Mouse (Mus musculus) urinary bladder, postnatal 4 days (tissue): ENCODE data around the gene Smad5.

Experiments
- DNase-seq, 2 experiments: peaks; one replicate each; pipeline ENCODE4 v3.0.0; 2021 to 2022; ENCODE audit warnings: low spot score in 2 of 2

Smad5 gene

DNA sequence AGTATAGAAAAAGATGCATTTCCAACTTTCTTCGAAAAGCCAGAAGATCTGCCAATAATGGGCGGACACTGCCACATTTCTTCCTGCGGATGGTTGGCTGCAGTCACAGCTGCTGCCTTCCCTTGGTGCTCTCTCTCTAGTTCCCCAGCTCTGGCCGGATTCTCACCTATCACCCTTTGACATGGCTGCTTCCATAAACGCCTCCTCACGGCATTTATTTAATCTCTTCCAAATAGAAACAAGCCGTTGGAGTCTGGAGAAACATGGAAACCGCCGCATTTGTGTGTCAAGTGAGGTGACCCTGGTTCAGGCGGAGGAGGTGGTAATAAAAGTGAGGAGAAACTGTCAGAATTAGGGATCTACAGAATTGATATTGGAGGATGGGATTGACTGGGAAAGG lies 886 bp upstream of the Smad5 start:
- no peak for DNase-seq

DNA sequence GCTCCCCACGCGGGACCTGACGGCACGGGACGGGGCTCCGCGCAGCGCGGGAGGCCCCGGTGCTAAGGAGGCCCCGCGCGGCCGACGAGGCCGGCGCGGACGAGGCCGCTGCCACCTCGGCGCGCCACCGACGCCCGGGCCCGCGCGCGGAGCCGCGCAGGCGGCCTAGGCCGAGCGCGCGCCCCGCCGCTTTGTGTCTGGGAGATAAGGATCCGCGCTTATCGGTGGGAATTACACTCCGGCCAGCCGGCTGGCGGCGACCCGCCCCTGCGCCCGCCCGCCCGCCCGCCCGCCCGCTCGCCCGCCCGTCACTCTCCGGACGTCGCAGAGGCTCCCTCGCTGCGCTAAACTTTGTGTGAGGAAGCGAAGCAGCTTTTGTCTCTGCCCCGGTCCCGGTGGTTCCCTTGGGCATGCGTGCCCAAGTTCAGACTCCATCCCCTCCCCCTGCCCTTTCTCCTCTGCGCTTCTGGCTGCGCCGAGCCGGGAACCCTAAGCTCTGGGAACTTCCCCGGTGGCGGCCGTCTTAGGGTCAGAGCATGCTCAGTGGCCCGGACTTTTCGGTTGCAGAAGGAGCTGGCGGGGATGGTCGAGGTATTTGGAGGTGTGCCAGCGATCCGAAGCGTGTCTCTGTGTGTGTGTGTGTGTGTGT lies 536 bp downstream of the Smad5 start:
- DNase-seq = peak; percentile 63 to 76

DNA sequence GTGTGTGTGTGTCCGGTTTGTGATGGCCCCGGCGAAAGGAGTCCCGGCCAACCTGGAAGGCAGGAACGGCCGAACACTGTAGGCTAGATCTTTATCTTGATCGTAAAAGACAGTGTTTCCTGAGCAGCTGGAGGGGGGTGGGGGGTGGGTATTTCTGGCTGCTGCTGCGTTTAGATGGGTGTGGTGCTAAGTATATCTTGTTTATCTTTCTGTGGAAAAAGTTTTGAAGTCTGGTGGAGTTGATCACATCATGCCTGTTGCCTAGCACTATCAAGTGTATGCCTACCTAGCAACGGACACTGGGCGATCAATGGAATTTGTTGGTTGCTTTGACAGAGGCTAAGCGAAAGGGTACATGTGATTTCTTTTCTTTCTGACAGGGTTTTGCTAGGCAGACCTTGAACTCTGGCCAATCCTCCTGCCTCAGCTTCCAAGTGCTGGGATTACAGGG lies 1.1 kb downstream of the Smad5 start:
- no peak for DNase-seq

DNA sequence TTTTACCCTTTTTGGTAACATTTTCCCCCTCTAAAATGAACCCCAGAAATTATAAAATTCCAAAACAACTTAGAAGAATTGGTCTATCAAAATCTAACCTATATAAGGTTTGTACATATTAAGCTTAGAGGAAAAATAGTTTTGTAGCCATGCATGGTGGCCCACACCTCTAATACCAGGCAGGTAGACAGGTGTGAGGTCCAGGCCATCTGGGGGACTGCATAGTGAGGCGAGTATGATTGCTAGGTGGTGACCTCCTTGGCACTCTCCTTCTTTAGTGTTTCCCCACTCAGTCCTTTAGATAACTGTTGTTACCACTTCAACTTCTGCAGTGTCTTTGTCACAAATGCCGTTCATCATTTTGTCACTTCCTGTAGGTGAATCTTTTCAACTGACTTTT lies 1.8 kb downstream of the Smad5 start:
- DNase-seq = no peak

DNA sequence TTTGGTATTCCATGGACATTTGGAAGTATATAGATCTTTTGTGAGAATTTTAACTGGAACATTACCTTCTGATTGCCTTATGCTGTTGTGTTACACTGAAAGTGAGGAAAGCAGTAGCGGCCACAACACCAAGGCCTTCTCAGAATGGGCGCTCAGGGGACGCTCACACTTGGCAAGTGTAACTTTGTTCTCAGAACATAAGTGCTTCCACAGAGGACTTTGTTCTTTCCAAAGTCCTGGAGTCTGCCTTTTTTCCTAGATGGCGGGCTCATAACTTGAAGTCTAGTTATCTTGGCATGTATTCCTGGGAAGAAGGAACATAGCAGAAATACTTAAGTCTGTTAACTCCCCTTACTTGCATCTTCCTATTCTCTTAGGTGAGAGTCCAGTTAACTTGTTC lies 4.3 kb downstream of the Smad5 start:
- DNase-seq = peak in 1 of 2 experiments; percentile 50

DNA sequence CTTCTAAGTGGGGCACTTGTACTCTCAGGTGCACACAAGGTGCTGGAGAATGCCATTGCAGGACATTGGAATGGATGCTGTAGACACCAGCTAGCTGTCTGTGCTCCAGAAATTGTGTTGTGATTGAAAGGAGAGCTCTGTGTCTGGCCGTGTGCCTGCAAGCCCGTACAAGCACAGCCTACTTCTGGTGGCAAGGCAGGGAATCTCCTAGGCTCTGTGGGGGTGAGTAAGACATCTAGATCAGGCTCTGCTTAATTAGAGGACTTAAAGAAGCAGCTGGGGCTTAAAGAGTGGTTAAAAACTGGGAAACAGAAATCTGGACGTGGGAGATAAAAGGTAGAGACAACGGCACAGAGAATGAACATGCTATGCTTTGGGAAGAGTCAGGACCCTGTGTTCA lies 4.8 kb downstream of the Smad5 start:
- DNase-seq = no peak

DNA sequence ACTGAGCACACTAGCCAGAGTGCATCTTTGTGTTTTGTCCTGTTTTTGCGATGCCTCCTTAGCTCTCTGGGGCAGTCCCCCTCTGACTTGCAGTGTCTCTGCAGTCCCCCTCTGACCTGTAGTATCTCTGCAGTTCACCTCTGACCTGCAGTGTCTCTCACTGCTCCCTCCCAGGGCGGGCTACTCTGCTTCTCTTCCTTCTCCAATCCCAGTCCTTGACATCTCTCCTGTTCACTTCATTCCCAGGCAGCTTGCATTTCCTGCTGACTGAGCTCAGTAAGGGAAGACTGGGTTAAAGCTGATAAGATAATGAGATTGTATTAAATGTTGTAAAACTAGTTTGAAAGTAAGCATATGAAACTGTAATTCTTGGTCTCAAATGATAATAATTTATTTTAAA lies 7.8 kb downstream of the Smad5 start:
- no peak for DNase-seq

DNA sequence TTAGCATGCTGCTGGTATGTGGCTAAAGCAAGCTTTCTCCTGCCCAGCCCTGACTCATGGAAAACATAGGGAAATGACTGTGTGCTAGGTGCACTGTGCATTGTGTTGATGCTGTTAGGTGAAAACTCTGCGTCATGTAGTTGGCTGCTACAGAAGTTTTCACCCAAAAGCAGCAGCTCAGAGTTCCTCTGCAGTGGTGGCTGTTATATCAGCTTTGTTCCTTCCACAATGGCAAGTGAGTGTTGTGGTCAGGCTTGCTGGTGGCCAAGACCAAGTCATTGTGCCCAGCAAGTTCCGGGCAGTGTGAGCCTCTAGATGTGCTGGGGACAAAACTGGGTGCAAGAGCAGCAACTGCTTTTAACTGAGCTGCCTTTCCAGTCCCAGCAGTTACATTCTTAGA lies 9.4 kb downstream of the Smad5 start:
- no peak for DNase-seq

DNA sequence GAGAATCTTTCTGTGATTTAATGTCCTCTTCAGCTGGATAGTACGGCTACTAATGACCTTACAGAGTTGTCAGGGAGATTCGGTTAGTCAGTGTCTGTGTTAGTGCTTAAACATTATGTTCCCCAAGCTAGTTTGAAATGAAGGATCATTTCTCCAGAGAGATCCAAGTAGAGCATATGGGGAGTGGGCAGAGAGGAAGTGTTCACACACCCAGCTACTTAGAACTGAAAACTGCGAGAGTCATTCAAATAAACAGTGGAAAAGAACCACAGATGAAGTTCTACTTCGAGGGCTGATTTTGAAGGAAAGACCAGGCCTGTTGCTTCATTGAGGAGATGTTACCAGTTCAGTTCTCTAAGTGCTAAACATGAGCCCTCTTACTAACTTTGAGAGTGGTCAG lies 23.7 kb downstream of the Smad5 start:
- no peak for DNase-seq

DNA sequence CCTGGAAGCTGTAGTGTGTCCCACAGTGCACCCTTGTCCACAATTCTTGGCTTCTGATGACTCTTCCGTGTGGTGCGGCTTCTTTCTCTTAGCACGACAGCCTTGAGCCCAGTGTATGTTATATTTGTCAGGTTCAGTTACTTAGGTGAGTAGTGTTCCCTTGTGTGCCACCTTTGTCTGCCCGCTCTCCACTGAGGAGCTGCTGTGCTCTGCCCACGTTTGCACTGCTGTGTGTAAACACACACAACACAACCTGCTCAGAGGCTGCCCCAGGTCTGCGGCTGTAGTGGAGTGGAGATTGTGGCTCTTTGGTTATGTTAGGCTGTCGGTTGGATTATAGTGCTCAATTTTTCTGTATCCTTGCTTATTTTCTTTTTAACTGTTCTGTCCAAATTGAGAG lies 26.2 kb downstream of the Smad5 start:
- no peak for DNase-seq

DNA sequence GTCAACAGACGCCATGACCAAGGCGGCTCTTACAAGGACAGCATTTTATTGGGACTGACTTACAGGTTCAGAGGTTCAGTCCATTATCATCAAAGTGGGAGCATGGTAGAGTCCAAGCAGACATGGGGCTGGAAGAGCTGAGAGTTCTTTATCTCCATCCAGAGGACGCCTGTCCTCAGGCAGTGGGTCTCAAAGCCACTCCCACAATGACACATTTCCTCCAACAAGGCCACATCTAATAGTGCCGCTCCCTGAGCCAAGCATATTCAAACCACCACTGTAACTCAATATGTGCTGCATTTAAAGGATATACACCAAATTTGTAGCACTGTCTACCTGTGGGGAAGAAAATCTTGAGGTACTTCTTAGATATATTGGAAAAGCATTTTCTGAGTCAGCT lies 31.8 kb downstream of the Smad5 start:
- no peak for DNase-seq

DNA sequence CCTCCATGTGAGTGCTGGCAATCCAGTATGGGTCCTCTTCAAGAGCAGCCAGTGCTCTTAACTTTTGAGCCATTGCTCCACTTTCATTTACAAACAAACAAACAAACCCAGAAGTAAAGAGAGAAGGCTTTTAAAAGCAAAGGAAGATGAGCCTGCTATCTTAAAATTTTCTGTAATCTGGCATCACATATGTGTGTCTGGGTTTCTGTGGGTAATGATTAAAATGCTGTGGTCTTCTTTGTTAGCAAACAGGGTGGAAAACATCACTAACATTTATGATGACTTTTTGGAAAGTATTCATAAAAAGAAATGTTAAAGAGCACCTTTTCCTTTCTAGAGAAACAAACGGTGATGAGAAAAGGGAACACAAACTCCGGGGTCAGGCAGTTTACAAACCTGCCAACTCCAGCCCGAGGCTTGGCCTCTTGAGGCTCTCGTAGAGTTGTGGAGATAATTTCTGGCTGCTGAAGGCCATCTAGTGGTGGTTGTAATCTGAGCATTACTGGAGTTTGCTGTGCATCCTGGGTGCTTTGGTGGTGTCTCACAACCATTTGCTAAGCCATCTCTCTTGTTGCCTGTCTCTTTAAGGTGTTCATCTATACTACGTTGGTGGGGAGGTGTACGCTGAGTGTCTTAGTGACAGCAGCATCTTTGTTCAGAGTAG lies 32.5 kb downstream of the Smad5 start:
- no peak for DNase-seq

DNA sequence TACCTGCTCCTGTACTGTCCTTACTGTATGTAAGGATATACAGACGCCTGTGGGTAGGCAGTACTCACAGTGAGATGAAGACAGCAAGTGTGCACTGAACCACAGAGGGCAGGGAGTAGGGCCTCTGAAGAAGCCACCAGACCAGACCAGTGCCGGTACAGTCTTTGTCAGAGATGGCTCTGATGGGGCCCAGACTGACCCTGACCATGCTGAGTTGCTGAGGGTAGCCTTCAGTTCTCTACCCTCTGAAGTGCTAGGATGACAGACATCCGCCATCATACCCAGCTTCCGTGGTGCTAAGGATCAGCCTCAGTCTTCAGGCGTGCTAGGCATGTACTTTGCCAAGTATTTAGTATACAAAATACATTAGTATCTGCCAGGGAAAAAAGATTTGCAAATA lies 36.7 kb downstream of the Smad5 start:
- no peak for DNase-seq

DNA sequence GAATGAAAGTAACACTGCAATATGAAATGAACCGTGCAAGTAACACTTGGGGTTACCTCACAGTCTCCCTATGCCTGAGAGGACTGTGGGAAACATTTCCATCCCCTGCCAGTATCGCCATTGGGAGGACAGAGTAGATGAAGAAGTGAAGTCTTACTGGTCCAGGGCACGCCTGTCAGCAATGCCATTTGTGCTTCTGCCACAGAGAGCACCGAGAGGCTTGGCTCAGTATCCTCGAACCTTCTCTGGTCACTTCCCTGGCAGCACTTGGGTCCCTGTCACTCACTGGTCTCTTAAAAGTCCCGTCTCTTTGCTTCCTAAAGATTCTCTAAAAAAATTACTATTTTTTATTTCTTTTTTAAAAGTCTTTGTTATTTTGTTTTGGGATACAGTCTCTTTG lies 37.7 kb downstream of the Smad5 start:
- no peak for DNase-seq

DNA sequence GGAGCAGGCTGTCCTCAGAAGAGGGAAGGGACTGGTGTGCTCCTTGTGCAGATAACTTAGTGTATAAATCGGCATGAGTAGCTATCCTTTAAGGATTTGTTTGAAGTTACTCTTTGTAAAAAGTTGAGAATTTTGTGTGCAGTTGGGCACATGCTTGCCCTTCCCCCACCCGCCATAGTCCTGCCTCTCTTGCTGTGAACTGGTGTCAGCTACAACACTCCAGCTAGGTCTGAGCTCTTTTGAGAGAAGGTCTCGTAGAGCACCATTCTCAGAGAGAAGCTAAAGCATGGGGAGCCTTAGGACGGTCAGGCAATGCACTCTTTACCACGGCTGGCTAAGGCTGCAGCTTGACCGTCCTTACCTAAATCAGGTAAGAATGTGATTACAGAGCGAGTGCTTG lies 38.9 kb downstream of the Smad5 start:
- no peak for DNase-seq

DNA sequence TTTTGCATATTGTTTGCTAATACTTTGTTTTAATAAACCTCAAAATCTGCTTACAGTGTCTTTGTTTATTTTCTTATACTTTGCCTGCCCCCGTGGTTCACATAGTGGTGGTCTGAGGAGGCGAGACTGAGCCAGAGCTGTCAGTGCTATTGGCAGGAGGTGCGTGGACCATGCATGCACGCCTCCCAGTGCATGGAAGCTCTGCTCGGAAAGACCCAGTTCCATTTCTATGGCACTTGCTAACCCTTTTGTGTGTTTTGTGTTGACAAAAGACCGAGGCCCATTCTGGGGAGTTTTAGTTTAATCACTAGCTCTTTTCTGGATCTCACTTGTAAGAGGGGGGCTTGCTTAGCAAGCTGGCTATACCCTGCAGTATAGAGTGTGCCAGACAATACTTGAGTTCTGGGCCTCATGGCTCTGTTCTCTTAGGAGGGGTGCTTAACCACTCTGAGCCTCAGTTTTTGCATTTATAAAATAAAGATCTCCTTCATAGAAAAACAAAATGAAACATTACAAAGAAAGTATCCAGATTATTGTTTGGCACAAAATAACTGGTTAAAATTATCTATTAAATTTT lies 39.6 kb downstream of the Smad5 start:
- DNase-seq = no peak

DNA sequence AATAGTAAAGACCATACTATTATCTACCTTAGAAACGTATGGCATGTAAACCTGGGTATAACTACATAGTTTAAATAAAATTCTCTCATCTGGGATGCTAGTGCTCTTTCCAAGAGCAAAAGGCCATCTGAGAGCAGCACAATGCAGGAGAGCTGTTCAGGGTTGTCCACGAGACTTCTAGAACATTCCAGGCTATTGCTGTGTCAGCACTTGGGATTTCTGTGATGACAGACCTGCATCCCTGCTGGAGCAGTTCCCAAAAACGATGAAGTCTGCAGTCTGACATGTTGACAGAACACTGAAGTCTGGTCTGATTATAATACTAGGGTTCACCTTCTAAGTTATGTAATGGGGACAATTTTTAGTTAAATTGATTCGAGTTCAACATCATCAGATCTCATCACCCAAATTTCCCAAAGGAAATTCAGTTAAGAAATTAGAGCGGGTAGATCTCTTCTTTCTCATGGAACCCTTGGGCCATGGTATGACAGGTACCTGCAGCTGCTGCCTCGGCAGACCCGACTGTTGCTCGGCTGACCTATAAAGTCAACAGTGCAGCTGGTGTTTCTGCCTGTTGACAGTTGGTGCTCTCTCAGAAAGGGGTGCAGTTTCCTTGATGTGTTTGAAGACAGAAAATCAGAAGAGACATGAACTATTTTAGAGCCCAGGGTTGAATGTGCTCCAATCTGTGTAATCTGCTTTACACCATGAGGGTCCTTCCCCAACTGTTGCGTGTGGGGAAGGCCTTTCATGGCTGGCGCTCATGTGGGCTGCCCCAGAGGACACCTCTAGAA lies 44.1 kb downstream of the Smad5 start:
- no peak for DNase-seq

DNA sequence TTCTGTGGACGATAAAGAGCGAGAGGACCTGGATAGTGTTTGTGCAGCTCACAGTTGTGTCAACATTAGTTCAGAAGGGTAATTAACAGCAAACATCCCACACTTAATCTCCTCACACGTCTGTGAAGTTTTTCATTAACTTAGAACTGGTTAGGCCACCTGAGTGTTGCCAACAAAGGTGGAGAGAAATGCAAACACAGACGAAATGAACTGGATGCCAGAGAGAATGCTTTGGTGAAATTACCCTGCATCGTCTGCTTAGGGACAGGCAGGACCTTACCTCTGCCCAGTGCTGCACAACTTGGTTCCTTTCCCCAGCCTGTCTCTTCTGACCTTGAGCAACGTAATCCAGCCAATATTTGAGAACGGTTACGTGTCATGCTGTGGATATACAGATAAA lies 44.7 kb downstream of the Smad5 start:
- no peak for DNase-seq

DNA sequence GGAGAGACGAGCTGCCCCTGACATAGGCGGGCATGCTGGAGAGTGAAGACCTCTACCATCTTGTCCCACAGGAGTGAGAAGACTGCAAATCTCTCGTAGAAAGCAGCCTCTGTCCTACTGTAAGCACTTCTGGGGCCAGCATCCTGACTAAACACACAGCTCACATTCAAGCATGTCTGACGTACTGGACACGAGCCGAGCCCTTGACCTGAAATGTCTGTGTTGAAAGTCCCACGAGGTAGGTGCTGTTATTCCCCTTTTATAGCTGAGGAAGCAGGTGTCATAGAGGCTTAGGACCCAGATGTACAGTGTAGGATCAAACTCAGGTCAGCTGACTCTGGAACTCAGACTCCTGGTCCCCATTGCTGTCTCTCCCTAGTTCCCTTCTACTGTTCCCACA lies 46.6 kb downstream of the Smad5 start:
- DNase-seq = no peak

DNA sequence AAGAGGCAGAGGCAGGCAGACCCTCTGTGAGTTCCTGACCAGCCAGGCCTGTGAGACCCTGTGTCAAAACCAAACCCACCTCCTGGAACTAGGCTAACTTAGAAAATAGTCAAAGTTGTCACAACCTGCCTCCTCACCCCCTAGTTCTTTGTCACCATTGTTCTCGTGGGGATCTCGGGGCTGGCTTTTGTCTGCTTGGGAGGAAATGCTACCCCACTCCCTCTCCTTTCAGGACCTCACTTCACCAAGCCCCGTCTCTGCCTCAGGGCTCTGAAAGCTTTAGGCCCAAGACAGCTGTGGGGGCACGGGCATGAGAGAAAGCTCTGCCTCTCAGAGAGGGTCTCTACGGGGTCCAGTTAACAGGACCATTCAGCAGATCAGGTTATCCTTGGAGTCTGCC lies 49.0 kb downstream of the Smad5 start:
- no peak for DNase-seq

DNA sequence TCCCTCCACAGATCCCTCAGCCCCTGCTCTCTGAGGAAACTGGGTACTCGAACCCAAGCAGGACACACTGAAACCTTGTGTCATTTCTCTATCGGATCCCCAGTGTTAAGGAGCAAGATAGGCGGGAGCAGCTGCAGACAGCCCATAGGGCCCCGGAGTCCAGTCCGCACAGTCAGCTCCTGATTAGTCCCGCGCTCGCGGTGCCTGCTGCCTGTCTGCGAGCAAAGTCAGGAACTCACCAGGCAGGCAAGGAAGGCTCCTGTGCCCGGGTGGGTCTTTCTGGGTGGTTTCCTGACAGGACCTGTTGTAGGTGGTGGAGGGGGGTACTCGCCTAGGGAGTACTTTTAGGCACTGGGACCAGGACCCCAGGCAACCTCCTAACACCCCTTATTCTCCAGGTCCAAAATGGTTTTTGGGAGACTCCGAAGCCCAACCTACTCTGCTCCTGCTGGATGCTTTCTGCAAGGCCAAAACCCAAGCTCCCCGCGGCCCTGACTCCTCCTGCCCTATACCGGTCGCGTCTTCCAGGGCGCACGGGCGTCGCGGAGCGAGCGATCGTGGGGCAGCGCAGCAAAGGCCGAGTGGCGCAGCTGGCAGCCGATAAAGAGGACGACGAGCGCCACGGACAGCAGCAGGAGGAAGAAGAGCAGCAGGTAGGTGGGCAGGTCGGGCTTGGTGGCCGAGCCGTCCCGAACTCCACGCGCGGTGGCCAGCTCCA lies 49.8 kb downstream of the Smad5 start:
- no peak for DNase-seq
